Mouse (Mus musculus) spleen, embryonic (tissue): ENCODE data around the gene Grm7.

Source experiments
- CTCF ChIA-PET: fragments of 350-600 bp; sonication (Branson Sonifier 250); formaldehyde crosslinking; loops from one replicate; lab custom pipeline; 2022; lab: Charles Lee

Grm7 gene

DNA sequence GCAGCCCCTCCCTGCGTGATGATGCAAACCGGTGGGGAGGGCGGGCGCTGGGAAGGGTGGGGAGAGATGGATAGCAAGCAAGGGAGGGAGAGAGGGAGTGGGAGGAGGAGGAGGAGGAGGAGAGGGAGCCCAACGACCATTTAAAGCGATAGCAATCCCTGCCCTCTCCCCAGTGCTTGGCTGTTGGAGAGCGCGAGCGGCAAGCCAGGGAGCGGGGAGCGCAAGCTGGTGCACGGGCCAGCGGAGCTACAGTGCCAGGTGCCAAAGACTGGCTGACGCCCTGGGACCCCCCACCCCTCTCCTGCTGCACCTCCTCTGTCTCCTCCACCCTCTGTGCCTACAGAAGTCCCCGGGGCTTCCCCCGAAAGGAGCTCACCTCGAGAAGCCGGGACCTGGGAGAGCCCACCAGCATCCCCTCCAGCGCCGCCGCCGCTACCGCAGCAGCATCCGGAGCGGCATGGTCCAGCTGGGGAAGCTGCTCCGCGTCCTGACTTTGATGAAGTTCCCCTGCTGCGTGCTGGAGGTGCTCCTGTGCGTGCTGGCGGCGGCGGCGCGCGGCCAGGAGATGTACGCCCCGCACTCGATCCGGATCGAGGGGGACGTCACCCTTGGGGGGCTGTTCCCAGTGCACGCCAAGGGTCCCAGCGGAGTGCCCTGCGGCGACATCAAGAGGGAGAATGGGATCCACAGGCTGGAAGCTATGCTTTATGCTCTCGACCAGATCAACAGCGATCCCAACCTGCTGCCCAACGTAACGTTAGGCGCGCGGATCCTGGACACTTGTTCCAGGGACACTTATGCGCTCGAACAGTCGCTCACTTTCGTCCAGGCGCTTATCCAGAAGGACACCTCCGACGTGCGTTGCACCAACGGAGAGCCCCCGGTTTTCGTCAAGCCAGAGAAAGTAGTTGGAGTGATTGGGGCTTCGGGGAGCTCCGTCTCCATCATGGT, at the start of gene Grm7:
Grm7 (plus strand) TSS at position 171 of the 951 bp plus-strand sequence.
- CTCF ChIA-PET, result no interaction called here

DNA sequence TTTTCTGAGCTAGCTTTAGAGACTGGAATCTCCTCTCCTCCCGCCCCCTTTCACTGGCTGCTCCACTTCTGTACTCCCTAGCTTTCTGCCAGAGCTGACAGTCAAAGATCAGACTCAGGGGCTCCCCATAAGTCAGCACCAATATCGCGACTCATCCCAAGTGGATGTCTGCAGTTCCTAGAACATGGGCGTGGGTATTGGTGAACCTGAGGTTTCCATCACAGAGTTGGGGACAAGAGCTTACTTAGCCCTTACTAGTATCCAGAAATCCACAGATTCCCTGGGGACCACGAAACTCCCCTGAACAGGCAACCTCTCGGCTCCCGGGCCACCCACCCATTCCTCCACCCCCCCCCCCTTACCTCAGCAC, 355 bp upstream of the Grm7 start:
- CTCF ChIA-PET, result no interaction called here

DNA sequence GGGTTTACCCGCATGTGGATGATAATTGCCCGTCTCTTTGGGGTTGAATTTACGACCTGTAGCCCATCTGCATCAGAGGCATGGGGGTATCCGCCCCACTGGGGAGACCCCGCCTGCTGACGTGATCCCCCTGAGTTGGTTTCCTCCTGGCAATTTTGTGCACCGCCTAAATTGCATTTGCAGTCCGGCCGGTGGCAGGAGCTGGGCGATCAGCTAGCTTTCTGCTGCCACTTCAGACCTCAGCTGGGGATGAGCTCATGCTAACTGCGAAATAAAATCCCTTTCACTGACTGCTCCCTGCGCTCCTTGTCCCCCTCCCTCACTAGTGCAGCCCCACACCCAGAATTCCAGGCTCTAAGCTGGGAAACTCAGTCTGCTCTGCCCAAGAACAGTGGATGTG, 1.5 kb downstream of the Grm7 start:
- CTCF ChIA-PET, result no interaction called here

DNA sequence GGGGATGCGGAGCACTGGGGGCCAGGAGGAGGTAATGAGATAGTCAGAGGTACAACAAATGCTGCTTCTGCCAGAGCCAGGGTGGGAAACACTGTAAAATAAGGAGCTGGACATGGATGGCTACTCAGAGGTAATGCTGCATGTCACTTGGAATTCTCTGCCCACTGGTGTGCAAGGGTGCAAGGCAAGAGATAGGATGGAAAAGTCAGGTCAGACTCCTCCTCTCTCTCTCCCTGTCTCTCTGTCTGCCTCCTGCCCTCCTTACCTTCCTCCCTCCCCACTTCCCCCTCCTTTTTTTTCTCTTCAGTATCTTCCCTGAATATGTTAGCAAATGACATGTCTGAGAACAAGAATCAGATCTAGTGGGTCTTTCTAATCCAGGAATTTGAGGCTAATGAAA, 3.8 kb downstream of the Grm7 start:
- CTCF ChIA-PET, result no interaction called here

DNA sequence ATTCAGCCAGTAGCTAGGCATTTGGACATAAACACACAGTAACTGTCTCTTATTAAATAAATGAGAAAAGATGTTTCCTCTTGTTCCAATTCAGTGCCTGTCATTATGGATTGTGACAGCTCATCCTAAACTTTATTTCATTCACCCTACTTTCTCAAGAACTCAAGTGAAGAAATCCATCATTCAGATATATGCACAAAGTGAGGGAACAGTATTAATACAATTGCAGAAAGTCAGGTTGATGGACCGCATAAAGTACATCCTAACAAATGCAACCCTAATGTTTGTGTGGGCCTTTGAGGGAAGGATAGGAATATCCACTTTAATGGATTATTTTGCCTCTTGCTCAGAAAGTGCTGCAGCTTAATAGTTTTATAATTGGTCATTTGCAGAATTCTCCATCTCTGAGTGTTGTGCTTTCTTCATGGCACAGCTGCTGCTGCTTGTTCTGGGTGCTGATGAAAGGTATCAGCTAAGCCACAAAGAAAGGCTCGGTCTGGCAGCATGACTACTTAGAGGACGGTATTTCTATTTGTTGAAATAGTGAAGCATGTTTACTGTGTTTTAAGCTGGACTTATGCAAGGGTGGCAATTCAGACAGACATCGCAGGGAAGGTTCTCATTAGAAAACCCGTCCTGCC, 8.1 kb downstream of the Grm7 start:
- CTCF ChIA-PET, result interaction anchor here (0.6 kb wide), 1 partner anchor 1598 kb away, joined by 3 read pairs; no protein-coding TSS in a partner anchor

DNA sequence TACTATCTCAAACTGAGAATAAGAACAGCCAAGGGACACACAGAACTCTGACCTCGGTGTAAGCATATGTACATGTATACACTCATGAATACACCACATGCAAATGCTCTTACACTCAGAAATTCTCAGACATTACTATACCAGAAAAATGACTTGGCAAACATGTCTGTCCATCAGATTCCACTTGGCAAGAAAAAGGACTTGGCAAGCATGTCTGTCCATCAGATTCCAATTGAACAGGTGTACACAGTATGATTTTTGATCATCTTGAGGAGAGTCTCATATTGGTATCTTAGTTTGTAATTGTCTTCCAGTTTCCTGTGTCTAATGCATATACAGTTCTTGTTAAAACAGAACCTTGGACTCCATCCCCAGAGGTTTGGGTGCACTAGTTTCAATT, 19.1 kb downstream of the Grm7 start:
- CTCF ChIA-PET, result no interaction called here

DNA sequence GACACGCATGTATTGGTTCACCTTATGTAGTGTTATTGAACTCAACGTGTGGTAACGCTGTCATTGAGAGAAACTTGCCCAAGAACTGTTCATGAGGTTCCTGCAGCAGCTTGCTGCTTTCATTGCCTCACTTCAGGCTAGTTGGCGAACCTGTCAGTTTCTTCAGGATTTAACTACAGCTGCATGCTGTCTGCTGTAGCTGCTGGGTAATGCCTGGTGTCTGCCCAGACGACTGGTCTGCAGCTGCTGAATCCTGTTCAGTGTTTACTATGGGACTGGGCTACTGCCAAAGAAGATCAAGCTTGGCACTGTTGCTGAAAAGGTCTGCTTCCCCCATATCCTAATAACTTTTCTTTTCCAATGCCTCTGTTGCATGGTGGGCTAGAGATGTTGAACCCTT, 23.1 kb downstream of the Grm7 start:
- CTCF ChIA-PET, result no interaction called here

DNA sequence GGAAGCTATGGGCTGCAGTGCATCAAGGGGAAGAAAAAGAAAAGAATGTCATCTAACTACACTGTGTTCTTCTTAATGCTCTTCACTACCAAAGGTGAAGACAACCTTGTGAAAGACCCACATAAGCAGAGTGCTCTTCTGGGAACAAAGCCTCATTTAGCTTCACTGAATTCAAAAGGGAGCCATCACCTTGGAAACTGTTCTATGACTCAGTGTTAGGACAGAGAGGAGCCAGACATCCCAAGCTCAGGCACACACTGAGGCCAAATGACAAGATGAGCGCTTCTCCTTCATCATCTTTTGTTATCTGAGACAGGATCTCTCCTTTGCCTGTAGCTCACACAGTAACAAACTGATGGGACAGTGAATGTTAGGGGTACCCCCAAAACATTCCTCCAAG, 45.6 kb downstream of the Grm7 start:
- CTCF ChIA-PET, result no interaction called here

DNA sequence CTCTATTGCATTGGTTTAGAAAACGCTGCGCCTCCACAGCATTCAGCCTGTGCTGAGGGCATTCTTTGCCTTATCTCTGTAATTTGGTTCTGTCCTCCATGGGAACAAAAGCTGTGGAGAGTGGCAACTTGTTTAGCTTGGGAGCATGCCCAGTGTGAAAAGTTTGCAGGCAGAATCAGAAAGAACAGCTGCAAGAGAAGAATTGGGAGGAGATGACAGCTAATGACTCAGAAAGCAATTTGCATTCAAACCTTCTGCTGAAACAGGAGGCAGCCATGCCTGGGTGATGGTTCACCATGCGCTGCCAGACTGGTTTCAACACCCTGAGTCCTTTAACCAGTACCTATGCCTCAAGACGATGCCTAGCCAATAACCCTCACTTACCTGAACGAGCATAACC, 64.4 kb downstream of the Grm7 start:
- CTCF ChIA-PET, result no interaction called here

DNA sequence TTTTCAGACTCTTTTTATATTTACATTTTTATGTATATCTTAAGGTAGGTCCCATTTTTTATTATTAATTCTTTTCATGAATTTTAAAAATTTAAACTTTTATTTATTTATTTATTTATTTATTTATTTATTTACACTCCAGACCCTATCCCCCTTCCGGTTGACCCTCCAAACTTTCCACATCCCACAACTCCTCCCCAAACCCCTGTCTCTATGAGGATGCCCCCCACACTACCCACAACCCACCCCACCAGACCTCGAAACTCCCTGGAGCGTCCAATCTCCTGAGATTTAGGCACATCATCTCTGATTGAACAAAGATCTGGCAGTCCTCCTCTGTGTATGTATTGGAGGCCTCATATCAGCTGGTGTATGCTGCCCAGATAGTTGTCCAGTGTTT, 69.6 kb downstream of the Grm7 start:
- CTCF ChIA-PET, result no interaction called here

DNA sequence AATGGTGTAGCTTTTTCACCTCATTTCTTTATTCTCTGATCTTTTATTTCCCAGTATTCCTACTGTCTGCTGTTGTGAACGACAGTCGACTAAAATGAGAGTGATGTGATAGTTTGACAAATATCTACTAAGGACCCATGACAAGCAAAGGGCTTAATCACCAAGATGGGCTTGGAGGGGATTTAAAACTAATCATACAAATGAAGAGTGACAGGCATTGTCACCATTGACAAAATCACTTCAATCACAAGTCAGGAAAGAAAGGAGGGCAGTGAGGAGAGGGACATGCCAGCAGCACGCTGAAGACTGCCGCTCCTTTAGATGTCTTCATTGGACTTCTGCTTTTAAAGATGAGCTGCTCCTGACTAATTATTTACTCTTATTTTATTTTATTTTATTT, 78.0 kb downstream of the Grm7 start:
- CTCF ChIA-PET, result no interaction called here

DNA sequence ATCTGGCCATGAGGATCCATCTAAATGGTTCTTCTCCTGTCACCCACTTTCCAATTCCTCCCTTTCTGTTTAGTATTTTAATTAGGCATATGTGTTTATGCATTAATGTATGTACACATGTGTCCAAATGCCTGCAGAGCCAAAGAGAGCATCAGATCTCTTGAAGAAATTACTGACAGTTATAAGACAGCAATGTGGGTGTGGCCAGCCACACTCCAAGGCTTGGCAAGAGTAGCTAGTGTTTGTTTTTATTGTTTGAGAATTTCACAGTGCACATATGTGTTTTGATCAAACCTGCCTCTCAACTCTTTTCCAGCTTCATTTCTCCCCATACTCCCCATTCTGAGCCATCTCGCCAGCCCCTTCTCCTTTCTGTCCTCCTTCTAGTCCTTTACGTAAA, 88.5 kb downstream of the Grm7 start:
- CTCF ChIA-PET, result no interaction called here

DNA sequence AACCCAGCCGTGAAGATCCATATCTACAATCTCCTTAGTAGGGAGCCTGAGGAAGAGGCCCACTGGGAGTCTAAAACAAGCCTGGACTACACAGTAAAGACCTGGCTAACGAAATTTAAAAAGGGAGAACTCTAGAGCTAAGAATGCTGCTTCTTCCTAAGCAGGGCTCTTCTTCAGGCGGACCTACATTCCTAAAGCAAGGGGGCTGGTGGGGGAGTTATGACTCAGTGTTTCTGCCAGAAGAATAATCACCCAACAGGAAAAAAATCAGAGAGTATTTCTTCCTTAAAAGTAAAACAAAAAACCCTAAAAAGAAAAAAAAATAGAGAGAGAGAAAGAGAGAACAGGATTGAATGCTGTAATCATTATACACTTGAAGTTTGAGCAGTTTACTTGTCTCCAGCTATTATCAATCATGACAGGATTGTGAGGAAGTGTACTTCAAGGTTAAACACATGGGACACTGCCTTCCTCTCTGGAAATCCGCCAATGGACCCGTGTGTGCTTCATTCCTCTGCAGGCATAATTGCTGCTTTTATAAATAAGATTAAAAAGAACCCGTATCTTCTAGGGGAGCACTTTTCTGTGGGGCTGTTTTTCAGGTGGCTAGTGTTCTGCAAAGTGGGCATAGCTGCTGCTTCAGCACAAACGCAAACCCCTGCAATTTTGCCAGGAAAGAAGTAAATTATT, 98.7 kb downstream of the Grm7 start:
- CTCF ChIA-PET, result no interaction called here

DNA sequence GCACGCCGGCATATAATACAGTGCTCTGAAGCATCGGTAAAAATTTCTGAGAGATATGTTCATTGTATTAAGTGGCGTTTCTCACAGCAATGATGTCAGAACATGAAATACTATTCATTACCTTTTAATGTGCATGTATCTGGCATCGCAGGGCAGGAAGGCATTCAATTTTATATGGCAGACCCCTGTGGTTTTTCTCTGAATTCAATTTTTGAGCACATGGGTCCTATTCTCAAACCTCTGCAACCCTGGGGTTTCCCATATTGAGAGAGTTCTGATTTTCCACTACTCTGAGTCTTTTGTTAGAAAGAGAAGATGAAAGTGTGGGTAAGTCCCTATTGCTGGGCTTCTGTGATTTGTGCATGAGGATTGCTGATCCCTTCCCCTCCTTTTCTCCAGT, 110.5 kb downstream of the Grm7 start:
- CTCF ChIA-PET, result no interaction called here

DNA sequence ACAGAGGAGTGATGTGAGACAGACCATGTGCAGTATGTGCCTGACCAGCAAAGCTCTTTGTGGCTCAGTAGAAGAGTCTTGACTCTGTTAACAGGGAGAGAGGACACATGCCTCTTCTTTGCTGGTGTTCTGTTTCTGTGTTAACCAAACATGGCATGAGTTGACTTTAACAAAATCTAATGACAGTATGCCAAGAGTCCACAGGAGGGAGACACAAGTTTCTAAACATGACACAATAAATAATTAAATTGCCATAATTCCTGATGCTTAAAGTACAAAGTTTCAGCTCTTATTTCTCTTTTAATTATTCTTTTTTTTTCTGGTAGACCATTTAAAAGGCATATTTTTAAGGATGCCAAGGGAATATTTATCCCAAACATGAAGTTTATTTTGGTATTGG, 124.2 kb downstream of the Grm7 start:
- CTCF ChIA-PET, result no interaction called here

DNA sequence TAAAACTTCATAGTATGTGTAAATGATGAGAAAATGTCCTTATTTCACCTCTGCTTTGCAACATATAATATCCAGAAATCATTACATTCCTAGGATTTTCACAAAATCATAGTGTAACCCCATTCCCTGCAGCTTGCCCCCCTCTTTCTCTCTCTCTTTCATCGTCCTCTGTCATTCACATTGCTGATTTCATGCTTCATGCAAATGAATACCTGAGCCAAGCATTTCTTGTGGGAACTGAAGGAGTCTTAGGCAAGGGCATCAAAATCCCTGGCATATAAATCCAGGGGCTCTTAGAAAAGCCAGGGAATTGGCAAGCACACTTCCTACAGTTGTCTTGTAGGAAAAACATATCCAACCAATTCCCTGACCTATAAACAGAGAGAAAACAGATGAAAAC, 127.3 kb downstream of the Grm7 start:
- CTCF ChIA-PET, result no interaction called here

DNA sequence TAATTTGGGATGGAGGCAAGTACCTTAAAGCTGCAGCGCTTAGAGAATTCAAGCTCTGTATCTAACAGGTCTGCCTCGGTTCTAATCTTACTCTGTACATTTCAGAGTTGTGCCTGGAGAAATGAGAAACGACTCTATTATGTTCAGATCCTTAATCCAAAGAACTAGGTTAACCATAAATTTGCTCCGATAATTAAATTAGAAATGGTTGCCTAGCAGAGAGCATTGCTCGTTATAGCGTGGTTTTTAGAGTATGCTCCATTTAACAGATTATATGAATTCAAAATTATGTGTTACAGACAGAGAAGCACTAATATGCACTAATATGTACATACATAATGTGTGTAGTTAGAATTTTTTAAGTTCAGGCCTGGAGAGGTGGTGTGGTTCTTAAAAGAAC, 130.7 kb downstream of the Grm7 start:
- CTCF ChIA-PET, result no interaction called here

DNA sequence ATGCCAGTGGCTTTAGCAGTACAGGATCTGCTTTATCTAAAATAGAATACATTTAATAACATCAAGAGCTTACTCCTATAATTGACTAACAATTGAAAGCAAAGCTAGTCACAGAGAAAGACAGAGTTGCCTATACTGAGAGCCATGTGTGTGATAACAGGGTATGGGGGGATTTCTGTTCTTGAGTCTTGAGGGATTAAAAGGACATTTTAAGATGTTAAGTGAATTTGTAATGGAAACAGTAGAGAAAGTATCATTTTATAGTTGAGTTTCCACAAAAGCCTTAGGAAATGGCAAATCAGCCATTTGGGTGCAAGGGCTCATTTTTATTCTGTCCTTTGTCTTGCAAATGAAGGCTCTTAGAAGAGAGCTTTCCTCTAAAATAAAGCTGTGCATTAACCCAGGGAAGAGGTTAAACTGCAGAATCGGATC, 140.1 kb downstream of the Grm7 start:
- CTCF ChIA-PET, result no interaction called here

DNA sequence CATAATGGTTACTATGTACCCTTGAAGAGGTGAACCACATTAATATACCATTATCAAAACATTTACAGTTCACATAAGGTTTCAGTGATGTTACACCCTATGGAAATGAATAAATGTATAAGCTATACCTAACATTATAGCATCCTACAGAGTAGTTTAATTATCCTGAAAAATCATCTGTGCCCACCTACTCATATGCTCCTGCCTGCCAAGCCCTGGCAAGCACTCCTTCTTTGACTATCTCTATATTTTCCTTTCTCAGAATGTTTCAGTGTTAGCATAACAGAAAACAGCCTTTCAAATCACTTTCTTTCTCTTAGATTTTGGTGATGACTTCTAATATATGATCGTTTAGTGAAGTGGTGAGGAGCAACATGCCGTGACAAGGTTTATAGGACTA, 147.3 kb downstream of the Grm7 start:
- CTCF ChIA-PET, result no interaction called here

DNA sequence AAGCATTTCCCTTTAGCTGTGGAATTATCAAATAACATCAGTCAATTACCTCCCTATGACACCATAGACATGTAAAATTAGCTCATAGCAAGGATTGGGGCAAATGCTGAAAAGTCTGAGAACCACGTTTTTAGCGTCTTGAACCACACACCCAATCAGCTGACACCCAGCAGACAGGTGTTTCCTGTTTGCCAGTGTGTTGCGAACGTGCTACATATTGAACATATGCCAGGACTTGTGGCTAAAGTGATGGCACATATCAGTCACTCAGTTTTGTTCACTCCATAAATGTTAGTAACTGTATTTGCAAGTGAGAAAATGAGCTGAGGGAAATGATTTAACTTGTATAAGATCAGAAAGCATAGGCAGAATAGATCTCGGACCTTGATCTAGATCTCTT, 162.1 kb downstream of the Grm7 start:
- CTCF ChIA-PET, result no interaction called here

DNA sequence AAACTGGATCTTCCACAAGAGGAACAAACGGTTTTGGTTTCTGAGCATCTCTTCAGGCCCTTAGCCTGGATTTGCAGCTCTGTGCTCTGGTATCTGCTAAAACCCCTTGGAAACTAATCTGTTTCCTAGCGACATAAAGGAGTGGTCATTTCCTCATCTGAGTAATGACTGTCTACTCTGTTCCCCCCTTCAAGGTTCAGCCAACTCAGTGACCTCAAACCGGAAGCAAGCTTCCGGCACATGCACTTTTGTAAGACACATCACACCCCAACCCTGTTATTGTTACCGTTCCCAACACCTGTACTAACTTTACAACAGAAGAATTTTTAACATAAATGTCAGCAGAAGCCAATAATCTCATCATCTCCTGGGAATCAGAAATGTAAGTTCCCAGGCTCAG, 166.8 kb downstream of the Grm7 start:
- CTCF ChIA-PET, result no interaction called here

DNA sequence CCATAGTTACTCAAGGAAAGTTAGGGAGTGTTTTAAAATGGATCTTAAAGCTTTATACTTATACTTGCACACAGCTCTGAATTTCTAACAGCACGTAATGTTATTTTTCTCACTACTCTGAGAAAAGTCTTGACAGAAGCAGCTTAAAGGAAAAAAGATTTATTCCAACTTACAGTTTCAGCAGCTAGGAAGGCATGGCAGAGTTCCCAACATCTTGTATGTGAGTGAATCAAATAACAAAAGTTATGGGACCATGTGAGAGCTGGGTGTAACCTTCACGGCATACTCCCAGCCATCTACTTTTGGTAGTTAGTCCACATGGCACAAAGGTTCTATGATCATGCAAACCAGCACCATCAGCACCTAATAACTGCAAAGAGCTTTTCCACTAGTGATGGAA, 172.9 kb downstream of the Grm7 start:
- CTCF ChIA-PET, result no interaction called here

DNA sequence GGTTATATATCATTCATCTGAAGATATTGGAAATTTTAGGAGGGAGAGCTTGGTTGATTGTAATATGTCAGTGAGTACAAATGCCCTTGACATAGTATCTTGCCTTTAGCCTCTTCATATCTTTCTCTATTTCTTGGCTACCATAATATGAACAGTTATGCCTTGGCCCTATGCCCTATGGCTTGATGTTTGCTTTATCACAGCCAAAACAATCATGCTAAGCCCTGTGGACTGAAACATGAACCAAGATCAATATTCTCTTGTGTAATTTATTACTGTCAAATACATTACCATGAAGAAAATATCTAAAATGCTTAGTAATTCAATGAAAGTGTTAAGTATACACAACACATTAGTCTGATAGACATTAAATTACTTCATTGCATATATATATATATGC, 222.9 kb downstream of the Grm7 start:
- CTCF ChIA-PET, result no interaction called here
